Mouse (Mus musculus) adrenal gland (tissue): Measurements from ENCODE around the gene Fancd2os.

Experiments
- intact Hi-C: fragments of 180-260 bp; cut with DNase I; formaldehyde crosslinking; loops from one replicate; pipeline ENCODE4 v1.15.1; 2025
- long read RNA-seq, 2 experiments: library from polyadenylated mRNA; unstranded; transcript quantifications; one replicate each; pipeline ENCODE4 v2.0.0; 2020; ENCODE audit warnings: borderline replicate concordance in 1 of 2; ENCODE audit not compliant: insufficient replicate concordance in 1 of 2

The Fancd2os gene
- long read RNA-seq, experiment 1: 0 reads
- long read RNA-seq, experiment 2: 0 reads

- intact Hi-C loops: loop anchor here (5.0 kb wide), 1 partner anchor 108 kb away; no protein-coding TSS in a partner anchor
Observed at GRCm38 (mm10) chr6:113600543-113601139, at the start of gene Fancd2os. Gene Fancd2os, minus strand, starts transcription at chr6:113600715.

DNA sequence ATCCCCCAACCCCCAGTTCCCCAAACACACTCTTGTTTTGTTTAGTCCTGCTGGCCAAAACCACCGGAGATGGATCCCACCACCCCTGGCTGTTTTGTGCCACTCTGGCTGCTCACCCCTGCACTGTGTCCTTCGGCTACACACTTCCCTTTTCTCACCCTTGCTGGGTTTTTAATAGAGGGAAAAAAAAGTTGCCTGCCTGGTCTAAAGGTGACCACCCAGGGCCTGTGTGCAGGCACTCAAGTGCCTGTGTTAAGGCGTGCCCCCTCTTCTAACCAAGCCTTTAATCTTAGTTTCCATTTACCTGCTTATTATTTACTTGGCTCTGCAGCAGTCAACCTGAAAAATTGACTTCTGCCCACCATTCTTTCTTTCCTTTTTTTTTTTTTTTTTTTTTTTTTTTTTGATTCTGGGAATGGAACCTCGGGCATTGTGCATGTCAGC is 49.7 kb upstream of the Fancd2os start:
- intact Hi-C loops: no loop called here

- intact Hi-C loops: no loop called here
Observed at GRCm38 (mm10) chr6:113649346-113650196, 49.1 kb upstream of the Fancd2os start.

- intact Hi-C loops: no loop called here
Observed at GRCm38 (mm10) chr6:113644808-113645207, 44.3 kb upstream of the Fancd2os start.

GRCm38 (mm10) chr6:113643967-113644366 is 43.5 kb upstream of the Fancd2os start:
- intact Hi-C loops: no loop called here

GRCm38 (mm10) chr6:113643021-113643420 is 42.5 kb upstream of the Fancd2os start:
- intact Hi-C loops: no loop called here

GRCm38 (mm10) chr6:113642605-113643004 is 42.1 kb upstream of the Fancd2os start:
- intact Hi-C loops: no loop called here

DNA sequence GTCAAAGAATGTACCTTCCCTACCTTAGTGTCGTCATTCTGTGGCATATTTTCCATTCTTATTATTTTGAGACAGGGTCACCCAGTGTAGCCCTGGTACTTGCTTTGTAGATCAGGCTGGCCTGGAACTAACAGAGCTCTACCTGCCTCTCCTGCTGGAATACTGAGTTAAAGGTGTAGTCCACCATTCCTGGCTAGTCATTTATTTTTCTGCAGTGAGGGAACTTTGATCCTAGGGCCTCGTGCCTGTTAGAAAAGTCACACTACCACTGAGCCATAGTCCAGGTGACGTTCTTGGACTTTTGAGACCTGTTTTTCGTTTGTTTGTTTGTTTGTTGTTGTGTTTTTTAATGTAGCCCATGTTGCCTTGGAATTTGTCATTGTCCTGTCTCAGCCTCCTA is 38.7 kb upstream of the Fancd2os start:
- intact Hi-C loops: loop anchor here (2.0 kb wide), 1 partner anchor 42 kb away; no protein-coding TSS in a partner anchor

GRCm38 (mm10) chr6:113638302-113639040 is 38.0 kb upstream of the Fancd2os start, which contains the start of gene Irak2:
Gene Irak2, plus strand, starts transcription at chr6:113638467.
- intact Hi-C loops: loop anchor here (2.0 kb wide), 1 partner anchor 42 kb away; no protein-coding TSS in a partner anchor

DNA sequence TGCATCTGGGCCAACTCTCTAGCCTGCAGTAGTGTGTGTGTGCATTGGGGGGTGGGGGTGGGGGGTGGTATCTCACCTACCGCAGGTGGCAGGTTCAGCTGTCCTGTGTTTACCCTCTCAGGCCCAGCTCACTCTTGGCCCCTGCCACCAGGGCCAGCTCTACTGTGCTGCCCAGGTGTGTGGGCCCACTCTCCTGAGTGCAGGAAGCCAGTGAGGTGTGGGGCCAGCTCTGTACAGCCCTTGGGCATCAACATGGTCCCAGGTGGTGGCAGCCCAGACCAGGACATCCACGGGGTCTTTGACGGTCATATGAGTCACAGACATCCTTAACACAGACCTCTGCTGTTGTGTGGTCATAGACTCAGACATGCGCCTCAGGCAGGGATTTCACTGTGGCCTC is 32.3 kb upstream of the Fancd2os start:
- intact Hi-C loops: no loop called here

DNA sequence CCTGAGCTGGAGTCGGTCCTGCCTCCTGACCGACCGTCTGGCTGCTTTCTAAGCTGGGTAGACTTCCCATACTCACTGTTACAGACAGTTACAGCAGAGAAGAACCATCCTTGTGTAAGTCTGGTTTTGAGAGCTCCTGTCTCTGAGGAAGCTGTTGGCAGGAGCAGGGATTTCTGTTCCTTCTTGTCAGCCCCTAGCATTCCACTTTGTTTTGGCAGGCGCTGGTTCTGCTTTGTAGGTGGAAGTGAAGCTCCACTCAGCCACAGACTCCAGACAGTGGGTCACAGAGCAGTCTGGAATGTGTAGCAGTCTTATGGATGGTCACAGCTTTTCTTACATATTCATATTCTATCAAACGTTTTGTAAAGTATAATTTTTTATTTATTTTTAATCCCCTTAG is 29.8 kb upstream of the Fancd2os start:
- intact Hi-C loops: no loop called here

DNA sequence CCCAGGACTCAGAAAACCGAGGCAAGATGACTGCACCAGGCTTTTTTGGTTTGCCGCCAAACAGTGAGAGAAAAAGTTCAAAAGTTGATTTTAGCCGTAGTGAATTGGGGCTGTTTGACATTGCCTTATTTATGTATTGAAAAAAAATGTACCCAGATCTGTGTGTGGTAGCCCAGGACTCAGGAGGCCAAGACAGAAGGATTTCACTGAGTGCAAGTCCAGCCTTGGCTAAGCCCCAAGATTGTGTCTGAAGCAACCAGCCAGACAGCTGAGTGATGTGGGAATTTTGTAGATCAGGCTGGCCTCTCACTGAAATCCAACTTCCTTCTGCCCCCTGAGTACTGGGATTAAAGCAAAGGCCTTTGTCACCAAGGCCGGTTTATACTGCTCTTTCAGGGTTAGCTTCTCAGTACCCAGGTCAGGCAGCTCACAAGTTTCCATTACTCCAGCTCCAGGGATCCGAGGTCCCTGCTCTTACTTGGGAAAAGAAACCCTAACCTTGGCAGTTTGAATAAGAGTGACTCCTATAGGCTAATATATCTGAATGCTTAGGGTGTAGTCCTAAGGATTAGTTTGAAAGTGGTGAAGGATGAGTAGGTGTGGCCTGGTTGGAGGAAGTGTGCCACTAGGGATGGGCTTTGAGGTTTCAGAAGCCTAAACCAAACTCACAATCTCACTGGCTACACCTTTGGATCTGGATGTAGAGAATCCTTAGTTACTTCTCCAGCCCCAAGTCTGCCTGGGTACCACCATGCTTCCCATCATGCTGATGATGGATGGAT is 24.7 kb upstream of the Fancd2os start:
- intact Hi-C loops: no loop called here

DNA sequence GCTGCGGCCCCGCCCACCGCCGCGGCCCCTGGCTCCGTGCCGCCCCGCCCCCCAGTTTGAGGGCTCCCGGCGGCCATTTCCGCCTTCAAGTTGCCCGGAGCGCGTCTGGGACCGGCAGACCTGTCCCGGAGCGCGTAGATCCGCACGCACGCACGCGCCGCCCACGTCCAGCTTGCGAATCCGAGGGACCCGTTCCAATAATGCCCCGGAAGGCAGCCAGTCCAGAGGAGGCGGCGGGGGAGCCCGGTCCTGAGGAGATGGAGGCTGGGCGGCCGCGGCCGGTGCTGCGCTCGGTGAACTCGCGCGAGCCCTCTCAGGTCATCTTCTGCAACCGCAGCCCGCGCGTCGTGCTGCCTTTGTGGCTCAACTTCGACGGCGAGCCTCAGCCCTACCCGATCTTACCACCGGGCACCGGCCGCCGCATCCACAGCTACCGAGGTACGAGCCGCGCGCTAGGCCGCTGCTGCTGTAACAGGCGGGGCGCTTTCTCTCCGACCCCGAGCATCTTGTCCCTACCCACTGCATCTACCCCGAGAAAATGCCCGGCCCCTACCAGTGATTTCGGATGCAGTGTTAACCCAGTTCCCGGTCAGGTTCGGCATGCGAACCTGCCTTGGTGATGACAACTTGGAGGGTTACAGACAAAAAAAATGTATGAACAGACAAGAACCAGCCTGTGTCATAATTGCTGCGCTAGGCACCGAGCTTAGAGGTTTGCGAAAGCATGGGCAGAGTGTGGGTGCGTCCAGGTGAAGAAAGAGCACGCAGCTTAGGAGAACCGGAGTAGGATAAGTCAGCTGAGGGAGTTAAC is 23.6 kb upstream of the Fancd2os start, which contains the start of gene Vhl:
Vhl (plus strand) TSS at position 19 of the 811 bp plus-strand sequence.
- intact Hi-C loops: no loop called here

DNA sequence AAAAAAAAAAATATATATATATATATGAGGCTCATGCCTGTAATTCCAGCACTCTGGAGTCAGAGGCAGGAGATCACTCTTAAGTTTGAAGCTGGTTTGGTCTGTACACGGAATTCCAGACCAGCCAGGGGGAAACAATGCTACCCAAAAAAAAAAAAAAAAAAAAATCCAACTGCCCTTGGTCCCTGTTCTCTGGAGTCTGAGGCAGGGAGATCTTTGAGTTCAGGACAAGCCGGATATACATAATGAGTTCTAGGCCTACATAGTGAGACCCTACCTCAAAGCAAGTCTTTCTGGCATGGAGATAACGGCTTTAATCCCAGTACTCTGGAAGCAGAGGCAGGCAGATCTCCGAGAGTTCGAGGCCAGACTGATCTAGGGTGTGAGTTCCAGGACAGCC is 22.9 kb upstream of the Fancd2os start:
- intact Hi-C loops: no loop called here

GRCm38 (mm10) chr6:113615489-113615888 is 15.0 kb upstream of the Fancd2os start:
- intact Hi-C loops: no loop called here

DNA sequence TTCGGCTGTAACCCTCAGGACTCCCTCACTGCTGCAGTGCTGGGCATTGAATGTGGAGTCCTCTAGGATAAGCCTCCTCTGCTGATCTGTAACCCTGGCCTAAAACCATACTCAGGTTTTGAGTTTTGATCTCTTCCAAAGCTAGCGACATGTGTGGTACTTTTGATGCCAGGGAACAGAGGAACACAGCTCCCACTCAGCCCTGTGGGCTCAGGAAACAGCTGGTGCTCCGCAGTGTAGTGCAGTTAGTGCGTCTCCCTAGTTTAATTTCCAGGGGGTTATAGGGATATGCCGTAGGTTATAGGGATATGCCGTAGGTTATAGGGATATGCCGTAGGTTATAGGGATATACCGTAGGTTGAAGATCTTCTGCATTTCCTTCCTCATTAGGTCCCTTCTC is 14.5 kb upstream of the Fancd2os start:
- intact Hi-C loops: no loop called here

- intact Hi-C loops: no loop called here
Observed at GRCm38 (mm10) chr6:113614152-113614551, 13.6 kb upstream of the Fancd2os start.

GRCm38 (mm10) chr6:113612258-113612969 is 11.9 kb upstream of the Fancd2os start:
- intact Hi-C loops: no loop called here

DNA sequence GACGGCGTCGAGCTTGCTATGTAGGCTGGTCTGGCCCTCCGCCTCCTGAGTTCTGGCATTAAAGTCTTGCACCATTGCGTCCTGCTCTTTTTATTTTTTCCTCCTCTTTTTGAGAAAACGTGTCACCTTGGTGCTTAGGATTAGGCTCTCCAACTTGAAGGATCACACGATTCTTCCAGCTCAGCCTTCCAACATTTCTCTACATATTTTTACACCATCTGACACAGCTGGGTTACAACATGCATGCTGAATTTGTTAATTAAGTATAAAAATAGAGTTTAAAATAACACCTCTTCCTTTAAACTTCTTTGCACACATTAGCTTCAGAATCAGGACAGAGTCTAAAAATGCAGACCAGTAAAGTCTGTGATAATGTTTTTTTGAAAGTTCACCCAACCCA is 8.8 kb upstream of the Fancd2os start:
- intact Hi-C loops: no loop called here
